Mouse (Mus musculus) spleen, postnatal 36 days (tissue): ENCODE results near the gene Zkscan16.
A peak's percentile ranks its signal among the peaks of the same experiment; 100 is the strongest.

Source experiments
- DNase-seq, 2 experiments: peaks; one replicate each; pipeline ENCODE4 v3.0.0; 2022; ENCODE audit warnings: low spot score in 2 of 2, mixed read lengths in 1 of 2

Zkscan16 gene

DNA sequence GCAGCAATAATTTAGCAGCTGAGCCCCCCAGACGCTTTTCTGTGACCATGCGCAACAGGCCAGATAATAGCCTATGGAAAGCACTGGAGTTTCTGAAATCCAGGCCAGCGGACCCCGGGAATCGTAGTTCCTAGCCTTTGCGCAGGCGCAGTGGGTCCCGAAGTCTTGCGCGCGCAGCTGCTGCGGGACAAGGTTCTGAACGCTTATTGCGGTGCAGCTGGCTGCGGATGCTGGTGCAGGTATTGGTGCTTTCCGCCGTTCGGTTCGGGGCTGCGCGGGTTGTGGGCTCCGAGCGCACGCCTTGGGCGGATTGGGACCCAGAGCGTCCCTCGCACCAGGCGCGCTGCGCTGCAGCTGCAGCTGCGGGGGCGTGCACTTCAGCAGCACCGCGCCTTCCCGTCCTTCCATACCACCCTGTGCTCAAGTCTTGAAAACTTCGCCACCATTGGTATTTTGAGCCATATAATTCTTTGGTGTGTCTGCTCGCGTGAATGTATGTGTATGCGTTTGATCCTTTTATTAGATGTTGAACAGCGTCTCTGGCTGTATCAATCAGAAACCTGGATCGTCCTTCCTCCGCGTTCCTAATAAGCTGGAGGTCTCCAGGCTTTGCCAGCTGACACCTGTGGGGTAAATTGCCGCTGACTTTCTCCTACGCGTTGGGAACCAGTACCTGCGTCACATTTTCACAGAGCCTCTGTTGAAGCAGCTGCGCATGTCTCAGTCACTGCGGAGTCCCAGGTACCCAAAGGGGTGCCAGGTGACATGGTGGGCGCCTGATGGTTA is at the start of gene Zkscan16:
Gene Zkscan16, plus strand, starts transcription at position 209 of the 786 bp plus-strand sequence.
- DNase-seq = peak; percentile 29 to 42

DNA sequence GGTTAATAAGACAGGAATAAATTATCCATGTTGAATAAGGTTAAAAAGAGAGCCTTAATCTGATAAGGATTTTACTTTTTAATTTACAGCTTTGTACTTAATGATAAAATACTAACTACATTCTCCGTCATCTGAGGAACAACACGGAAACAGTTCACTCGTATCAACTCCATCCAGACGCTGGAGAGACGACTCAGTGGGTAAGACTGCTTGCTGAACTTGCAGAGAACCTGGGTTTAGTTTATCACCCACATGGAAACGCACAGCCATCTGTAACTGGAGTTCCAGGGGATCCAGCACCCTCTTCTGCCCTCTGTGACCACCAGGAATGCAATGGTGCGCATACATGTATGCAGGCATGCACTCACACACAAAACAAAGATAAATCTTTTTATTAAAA is 49.0 kb upstream of the Zkscan16 start:
- no peak for DNase-seq

DNA sequence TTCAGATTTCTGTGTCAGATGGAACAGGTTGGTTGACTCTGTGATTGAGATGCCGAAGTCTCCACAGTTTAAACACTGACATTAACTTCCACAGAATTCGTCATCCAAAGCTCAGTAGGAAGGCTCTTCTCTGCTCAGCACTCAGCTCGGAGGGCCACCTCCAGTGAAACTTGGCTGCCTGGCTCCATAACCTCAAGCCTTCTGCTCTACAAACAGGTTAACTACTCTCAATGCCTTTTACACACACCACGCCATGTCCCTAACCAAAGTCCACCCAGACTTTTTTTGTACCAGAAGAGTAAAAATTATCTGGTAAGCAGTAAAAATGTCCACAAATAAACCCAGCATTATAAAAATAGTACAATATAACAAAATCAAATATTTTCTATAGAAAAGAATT is 46.0 kb upstream of the Zkscan16 start:
- no peak for DNase-seq

DNA sequence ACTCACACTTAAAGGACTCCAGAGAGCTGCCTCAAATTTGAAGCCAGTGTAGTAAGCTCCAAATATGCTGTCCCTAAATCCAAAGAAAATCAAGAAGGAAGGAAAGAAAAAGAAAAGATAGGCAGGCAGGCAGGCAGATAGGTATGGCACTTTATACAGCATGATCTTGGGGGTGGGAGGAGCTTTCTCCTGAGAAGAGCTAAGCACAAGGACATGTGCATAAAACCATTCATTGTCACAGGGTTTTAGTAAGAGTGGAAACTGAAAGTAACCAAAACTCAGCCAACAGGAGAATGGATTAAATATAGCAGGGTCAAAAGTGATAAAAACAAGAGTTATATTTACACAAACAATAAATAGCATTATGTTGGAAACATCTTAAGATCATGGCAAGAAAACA is 45.1 kb upstream of the Zkscan16 start:
- DNase-seq = no peak

DNA sequence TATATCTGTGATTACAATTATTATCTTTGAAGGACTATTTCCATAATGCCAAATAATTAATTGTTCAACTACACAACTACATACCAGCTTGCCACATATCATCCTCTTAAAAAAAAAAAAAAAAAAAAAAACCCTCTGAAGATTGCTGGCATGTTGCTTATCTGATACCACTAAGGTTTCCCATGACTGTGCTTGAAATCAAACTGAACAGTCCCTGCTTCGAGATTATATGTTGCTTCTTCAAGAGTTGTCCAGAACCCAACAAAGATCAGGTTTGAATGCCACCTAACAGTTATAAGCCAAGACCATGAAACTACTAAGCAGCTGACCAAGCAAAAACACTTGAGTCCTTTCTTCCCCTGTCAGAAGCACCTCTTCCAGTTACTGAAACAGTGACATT is 36.0 kb upstream of the Zkscan16 start:
- DNase-seq = no peak

DNA sequence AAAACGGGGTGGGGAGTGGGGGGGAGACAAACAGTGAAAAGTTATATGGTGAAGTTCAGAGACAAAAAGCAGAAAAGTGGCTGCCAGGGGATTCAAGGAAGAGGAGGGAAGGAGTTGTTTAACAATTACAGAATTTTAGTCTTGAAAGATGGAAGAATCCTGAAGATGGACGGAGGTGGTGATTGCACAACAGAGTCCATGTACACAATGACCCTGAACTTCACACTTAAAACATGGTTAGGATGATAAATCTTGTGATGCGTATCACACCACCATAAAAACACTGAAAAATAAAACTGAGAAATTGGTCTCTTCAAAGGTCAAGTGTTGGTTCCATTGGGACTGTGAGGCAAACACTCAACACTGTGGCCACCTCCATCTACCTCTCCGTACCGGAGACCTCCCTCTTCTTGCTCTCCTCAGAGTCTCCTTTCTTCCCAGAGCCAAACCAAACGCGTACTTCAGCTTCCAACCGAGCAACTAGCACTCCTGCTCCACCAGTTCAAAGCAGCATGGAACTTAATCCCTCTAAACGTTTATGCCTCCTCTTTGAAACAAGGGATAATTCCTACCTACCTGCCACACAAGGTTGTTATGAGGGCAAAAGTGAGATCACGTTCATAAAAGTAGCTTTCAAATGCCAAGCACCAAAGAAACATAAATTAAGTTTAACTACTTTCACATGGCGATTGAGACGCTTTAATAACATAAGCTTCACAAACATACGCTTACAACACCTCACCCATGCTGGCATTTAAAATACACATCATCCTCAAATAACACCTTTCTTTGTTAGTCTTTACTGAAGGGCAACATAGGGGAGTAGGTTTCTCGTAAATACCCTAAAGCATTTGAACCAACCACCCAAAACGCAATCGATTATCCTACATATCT is 33.0 kb upstream of the Zkscan16 start:
- DNase-seq = no peak

DNA sequence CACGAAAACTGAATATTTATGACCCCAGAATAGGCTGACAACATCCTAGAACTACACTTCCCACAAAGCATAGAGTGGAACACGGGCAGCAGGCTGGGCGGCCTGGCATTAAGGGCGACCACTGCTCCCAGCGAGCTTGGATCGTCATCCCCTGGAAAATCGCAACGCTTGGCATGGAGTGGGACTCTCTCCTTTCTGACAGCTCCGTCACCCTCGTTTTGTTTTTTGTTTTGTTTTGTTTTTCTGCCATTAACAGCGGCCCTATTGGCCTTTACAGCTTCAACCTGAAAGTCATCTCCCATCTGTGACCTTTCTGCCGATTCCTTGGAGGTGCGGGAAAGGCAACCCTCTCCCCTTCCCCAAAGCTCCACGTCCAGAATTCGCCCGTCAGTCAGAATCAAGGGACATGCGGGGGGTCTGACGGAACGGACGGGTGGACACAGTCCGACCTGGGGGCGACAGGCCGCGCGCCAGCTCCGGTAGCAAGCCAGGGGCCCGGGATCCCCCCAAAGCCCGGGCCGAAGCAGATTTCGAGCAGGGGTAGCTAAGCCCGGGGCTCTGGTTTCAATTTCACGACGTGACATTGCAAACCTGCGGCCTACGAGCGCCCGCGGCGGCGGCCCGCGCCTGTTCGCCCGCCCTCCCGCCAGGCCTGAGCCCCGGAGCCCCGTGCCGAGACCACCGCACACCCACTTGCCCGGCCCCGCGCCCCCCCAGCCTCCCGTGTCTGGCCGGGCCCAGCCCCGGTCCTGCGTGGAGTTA is 32.2 kb upstream of the Zkscan16 start:
- peak; percentile 50 to 59 for DNase-seq

DNA sequence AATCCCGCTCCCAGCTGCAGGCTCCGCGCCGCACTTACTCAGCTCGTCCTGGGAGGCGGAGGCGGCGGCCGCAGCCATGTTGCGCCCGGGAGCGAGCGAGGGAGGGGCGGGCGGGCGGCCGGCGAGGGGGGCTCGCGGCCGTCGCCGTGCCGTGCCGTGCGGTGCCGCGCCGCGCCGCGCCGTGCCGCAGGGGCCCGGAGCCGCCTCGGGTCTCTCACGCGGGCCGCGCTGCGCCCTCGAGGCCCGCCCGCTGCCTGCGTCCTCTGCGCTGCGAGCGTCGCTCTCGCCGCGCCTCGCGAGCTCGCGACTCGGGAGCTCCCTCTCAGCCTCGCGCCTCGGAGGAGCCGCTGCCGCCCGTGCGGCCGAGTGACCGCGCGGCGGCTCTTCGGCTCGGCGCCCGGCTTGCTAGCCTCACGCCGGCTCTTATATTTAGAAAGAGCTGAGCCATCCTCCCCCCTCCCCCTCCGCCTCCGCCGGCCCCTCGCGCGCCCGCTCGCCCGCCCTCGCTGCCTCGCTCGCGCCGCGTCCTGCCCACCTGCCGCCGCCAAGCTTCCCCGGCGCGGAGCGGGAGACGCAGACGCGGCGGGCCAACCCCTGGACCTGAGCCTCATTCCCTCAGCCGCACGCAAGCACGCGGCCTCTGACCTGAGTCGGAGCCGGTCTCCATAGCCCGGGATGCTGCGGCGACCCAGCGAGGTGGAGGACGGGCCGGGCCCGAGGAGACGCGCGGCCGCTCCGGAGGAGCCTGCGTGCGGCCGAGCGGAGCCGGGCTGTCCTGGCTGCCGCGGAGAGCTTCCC is 31.4 kb upstream of the Zkscan16 start:
- peak; percentile 49 to 62 for DNase-seq

DNA sequence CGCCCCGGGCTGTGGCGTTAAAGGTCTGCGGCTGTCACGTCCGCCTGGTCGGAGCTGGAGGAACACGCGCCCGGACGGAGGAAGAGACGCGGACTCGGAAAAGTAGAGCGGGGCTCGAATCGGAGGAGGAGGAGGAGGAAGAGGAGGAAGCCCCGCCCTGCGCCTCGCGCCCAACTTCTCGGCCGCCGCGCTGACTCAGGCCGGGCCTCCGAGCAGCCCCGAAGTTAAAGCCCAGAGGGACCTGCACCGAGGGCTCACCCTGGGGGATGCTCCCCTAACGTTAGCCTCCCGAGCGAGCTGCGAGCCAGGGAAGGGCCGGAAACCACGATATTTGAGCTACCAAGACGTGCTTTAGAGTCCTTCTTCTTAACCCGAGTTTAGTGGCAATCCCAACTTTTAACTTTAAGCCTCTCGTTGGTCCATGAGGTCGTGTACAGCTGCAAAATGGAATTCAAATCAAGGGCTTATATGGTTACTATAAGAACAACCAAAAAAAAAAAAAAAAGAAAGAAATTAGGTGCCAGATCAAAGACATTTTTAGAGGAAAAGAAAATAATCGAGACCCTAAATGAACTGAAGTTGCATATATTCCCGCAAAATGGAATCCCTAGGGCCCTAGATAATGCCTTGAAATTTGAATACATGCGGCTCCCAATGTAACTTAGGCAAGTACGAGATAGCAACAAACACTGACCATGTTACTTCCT is 30.6 kb upstream of the Zkscan16 start, which contains the start of gene Ecpas:
Gene Ecpas, minus strand, starts transcription at position 121 of the 707 bp plus-strand sequence.
- peak; percentile 81 to 84 for DNase-seq

DNA sequence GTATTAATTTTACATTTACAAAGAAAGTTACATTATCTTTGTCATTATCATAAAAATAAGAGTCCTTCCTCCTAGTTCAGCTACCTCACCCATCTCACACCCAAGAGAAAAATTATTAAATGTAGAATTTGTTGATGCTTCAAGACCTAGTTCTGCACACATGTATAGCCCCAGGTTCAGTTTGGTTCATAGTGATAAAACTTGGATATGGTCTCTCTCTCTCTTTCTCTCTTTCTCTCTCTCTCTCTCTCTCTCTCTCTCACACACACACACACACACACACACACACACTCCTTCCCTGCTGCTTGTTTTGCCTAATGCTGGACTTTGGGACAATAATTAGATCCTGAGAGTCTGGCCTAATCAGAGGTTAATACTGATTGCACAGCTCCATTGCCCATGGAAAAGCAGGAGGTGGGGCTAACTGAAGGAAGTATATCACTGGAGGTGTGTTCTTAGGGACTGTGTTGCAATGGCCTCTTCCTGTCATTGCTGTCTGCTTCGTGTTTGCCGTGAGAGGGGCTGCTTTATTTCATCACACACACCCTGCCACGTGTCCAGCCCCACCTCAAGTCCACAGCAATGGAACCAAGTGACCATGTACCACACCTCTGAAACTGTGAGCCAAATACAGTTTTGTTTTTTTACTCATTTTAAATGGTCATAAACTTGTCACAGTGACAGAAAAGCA is 29.9 kb upstream of the Zkscan16 start:
- DNase-seq = no peak

DNA sequence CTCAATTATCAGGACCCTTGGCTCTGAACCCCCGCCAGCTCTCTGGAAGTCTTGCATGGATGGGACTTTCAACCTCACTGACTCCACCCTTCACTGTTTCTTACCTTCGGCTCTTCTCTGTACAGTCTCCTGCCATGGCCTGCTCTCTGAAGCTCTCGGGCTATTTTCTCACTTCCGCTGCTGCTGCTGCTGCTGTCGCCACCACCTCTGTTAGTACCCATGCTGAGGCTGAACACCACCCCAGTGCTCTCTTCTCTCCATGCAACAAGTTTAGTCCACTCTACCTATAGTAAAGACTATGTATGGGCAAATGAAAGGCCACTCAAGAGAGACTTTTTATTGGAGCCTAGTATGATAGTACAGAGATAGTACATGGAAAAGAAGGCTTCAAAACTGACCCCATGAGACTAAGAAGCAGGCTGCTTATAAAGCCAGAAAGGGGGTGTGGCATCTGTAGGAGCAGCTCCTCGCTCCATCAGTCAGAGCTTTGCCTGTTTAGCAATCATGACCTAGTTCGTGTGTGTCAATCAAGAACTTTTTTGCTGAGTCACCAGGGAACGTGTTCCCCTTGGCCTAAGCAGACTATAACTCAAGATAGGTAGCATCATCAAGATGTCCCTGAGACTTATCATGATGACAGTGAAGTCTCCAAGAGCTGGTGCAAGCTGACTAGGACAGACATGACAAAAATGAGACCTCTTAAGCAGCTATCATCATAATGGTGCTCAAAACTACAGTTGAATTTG is 28.2 kb upstream of the Zkscan16 start:
- no peak for DNase-seq

DNA sequence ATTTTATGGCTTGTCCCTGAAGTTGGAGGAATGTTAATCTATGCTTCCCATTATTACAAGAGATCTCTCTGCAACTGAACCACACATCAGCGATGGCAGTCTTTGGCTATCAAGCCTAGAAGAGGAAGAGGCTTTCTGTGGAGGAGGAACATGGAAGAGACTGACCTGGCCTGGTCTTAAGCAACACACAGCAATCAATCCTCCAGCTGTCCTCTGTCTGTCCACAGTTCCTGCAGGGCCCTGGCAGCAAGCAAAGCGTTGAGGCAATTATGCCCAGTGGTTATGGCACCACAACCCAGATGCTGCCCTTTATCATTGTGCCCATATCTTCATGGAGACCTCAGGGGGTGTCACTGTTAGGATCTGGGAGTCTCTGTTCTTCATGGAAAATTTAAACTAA is 19.5 kb upstream of the Zkscan16 start:
- no peak for DNase-seq

DNA sequence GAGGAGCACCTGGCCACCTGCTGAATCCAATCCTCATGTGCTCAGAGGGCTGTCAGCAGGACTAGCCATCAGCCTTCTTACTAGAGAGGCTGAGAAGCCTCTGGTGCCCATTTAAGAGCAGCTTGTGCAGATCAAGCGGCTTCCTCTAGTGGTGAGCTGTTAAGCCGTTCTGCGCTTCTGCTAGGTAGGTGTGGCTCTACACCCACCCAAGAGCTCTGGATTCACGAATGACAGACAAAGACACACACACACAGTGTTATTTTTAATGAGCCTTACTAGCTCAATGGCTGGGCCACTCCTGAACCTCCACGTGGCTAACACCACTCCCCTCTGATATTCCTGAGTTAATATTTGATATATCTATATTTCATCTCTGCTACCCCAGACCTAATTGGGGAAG is 17.8 kb upstream of the Zkscan16 start:
- DNase-seq = no peak

DNA sequence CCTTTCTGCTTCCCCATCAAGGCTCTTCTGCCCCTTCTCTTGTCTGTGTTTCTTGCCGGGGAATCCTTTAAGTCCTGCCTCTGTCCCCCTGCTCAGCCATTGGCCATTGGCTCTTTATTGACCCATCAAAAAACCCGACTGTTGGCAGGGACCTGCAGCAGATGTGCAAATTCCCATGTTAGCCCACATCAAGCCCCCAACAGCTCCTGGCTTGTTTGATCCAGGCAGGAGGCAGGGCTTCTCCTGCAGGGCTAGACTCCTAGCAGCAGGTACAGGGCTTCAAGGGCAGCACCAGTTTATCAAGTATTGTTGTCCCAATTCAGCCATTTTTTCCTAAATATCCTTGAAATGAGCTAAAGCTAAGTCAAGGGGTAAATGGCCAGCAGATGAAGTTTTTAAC is 17.3 kb upstream of the Zkscan16 start:
- DNase-seq = no peak

DNA sequence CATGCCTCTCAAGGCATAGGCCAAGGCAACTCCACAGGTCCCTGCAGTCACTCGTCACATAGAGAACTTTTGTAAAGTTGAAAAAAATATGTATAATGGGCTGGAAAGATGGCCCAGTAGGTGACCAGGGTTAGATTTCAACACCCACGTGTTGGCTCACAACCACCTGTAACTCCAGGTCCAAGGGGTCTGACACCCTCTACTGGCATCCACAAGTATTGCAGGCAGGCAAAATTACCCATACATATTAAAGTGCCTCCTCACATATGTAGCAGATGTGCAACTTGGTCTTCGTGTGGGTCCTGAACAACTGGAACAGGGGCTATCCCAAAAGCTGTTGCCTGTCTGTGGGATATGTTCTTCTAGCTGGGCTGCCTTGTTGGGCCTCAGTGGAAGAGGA is 15.8 kb upstream of the Zkscan16 start:
- DNase-seq = no peak

DNA sequence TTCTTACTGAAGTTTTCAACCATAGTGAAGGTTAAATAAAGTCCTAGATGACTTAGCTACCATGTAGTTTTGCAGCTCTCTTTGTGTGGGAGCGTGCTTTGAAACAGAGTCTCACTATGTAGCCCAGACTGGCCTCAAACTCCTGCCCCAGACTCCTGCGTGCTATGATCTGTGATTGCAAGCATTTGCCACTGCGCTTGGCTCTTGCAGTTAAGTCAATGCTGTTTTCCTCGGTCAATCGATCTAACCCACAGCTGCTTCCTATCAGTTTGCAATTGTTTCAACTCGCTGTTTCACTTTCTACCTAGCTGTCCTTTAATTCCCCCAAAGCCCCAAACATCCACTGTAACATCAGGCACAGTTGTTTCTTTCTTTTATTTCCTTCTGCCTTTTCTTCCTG is 10.9 kb upstream of the Zkscan16 start:
- no peak for DNase-seq

DNA sequence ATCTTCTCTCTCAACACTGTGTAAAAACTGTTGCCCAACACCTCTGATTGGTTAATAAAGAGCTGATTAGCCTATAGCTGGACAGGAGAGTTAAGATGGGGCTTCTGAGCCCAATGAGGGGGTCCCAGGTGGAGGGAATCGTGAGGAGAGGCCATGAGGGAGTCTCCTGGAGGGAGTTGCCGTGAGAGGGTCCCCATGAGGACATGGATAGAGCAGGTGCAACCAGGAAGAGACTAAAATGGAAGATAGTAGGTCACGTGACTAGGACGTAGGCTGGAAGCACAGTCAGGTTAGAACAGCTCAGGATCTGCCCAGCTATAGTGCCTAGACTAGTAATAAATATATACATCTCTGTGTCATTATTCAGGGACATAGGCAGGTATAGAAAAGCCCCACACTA is 9.1 kb upstream of the Zkscan16 start:
- no peak for DNase-seq

DNA sequence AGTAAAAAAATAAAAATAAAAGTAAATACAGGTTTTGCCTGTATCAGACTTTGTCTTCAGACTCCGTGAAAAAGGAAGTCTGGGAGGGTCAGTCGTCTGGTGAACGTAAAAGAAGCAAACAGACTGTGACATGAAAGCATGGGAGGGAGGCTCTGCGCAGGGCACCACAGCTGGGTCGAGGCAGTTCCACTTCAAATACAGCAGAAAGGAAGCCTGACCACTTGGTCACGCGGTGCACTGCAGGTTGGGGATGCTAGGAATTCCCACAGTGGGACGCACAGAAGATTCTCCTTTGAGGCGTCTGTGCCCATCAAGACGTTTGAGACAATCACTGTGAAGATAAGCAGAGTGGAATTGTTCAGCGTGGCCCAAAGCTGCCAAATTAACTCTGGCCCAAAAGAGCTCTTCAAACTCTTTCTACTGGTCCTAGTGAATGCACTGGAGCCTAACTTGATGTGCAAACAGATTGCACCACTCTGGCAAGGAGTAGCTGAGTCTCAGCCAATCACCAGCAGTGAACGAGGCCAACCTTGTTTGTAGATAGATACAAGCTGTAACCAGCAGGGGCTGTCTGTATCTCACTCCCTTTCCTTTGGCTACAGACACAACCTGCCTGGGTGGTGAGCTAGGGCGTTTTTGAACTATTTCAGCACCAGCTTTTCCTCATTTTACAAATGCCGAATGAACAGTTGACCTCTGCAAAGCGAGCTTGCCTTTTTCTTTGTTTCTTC is 8.5 kb upstream of the Zkscan16 start:
- peak; percentile 27 to 28 for DNase-seq

DNA sequence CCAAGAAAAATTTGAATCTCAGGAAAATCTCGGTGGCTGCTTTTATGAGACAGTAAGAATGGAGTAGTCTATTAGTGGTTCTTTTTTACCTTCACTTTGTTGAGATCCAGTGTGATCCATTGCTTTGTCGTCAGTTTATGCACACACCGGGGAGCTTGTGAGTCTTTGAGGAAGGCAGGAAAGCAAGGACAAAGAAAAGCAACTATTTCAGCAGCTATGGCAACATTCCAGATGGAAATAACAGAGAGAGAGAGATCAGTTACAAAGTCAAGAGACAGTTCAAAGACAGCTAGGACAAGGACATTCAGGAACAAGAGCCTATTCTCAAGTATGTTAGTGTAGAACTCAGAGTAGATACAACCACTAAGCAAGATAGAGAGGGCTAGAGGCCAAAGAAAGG is 7.6 kb upstream of the Zkscan16 start:
- DNase-seq = no peak
